Mouse (Mus musculus): Measurements from ENCODE around the gene Atxn1. TPM values are rescaled to one million over a fixed set of nuclear protein-coding genes. Genes with fewer than 3 reads are reported as not detected.

Gene Atxn1
- polyA plus RNA-seq, 1 experiment from 2014 or later, result 8.3 TPM

DNA sequence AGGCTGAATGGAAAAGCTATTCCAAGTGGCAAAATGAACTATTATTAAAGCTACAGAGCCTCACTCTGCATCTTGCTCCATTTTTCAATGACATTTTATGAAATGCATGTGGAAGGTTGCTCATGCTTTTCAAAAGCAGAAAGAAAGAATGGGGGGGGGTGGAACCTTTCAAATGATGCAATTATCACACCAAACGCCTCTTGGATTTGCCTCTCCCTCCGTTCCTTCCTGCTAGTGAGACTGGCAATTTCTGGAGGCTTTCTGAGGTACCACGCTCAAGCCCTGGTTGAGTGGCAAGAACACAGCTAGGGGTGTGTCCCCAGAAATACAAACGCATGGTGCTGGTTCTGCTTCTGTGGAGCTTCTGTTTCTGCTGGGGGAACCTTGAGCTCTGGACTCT is 60.4 kb downstream of the Atxn1 start:
- no peaks in the 10 kb centered on the region for H3K27me3 ChIP-seq
- in situ Hi-C loops (cut with MboI; ENCODE audit: low pct_unique_long_range_greater_than_20kb), result no loop called here
- ATAC-seq (no peak), DNase-seq (ENCODE audit: low read depth, low spot score) (no peak)
- TF ChIP-seq CTCF (IDR thresholded peaks at IDR 0.05), result no peak
- CTCF ChIA-PET, result no interaction called here
- POLR2A ChIA-PET, result no interaction called here

DNA sequence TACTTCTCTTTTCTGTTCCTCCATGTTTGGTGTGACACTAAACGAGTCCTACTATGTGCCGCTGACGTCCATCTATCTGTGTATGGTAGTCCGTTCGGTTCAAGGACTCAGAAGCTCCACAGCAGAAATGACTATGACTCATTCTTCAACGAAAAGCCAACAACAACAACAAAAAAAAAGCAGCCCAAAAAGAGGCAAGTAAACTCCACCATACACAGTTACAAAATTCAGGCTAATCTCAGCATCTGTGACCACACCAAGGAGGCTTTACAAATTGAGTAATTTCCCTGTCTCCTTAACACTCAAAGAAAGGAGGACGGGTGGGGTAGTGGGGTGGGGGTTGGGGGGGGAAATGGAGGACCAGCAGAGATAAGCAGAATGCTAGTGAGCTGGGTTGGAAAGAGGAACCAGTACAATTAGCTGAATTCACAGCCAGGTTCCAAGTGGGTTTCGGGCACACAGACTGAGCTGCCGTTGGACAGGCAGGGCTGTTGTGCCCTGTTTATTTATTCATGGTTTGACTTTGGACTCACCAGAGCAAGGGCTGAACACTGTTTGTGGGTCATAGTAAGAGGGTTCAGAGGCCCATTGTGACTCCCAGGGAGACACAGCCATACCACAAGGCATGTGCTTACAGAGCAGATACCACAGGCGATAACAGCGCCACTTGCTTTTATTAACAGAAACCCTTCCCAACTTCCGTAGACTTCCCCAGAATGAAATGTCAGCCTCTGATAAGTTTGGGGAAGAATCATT is 61.1 kb downstream of the Atxn1 start:
- TF ChIP-seq CTCF (IDR thresholded peaks at IDR 0.05), result no peak
- ATAC-seq (no peak), DNase-seq (ENCODE audit: low read depth, low spot score) (no peak)
- in situ Hi-C loops (cut with MboI; ENCODE audit: low pct_unique_long_range_greater_than_20kb), result no loop called here
- ChIA-PET CTCF (no interaction called here), POLR2A (interaction anchor here (0.5 kb wide), 1 partner anchor 21 kb away, joined by 3 read pairs; no protein-coding TSS in a partner anchor)
- no peaks in the 10 kb centered on the region for H3K27me3 ChIP-seq

DNA sequence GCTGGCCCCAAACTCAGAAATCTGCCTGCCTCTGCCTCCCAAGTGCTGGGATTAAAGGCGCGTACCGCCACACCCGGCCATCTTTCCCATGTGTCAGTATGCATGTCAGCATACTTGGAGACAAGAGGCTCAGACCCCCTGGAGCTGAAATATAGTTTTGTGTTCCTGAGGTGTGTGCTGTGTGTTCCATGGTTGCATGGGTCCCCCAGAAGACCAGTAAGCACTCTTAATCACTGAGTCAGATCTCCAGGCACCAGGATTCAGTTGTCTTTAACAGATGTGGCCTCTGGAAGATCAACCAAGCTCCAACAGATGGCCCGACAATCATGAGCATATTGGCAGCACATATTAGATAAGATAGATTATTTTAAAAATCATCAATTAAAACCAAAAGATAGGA is 62.4 kb downstream of the Atxn1 start:
- TF ChIP-seq CTCF (IDR thresholded peaks at IDR 0.05), result no peak
- POLR2A ChIA-PET, result no interaction called here

GRCm38 (mm10) chr13:45900776-45901175 is 64.0 kb downstream of the Atxn1 start:
- no peak for DNase-seq (ENCODE audit: low read depth, low spot score)
- no peak for TF ChIP-seq CTCF (IDR thresholded peaks at IDR 0.05)
- no peak for ATAC-seq
- POLR2A ChIA-PET, result no interaction called here
- in situ Hi-C loops (cut with MboI; ENCODE audit: low pct_unique_long_range_greater_than_20kb), result no loop called here
- H3K27me3 ChIP-seq, result no peaks in the 10 kb centered on the region
- CTCF ChIA-PET, result no interaction called here

More for the DNA sequence above, 62.4 kb downstream of the Atxn1 start:
- in situ Hi-C loops (cut with MboI; ENCODE audit: low pct_unique_long_range_greater_than_20kb), result no loop called here
- CTCF ChIA-PET, result interaction anchor here (1.4 kb wide), 1 partner anchor 16 kb away, joined by 4 read pairs; no protein-coding TSS in a partner anchor
- DNase-seq (ENCODE audit: low read depth, low spot score) (no peak), ATAC-seq (no peak)
- H3K27me3 ChIP-seq, result no peaks in the 10 kb centered on the region

- TF ChIP-seq CTCF (IDR thresholded peaks at IDR 0.05), result no peak
- ChIA-PET POLR2A (interaction anchor here (1.1 kb wide), 1 partner anchor 9 kb away, joined by 3 read pairs; no protein-coding TSS in a partner anchor), CTCF (interaction anchor here (1.0 kb wide), 1 partner anchor 14 kb away, joined by 5 read pairs; no protein-coding TSS in a partner anchor)
- ATAC-seq (no peak), DNase-seq (ENCODE audit: low read depth, low spot score) (no peak)
- H3K27me3 ChIP-seq, result no peaks in the 10 kb centered on the region
- in situ Hi-C loops (cut with MboI; ENCODE audit: low pct_unique_long_range_greater_than_20kb), result no loop called here
Measured at GRCm38 (mm10) chr13:45897571-45897970, 67.2 kb downstream of the Atxn1 start.

GRCm38 (mm10) chr13:45894760-45895159 is 70.0 kb downstream of the Atxn1 start:
- TF ChIP-seq CTCF (IDR thresholded peaks at IDR 0.05), result no peak
- CTCF ChIA-PET, result no interaction called here
- POLR2A ChIA-PET, result no interaction called here
- H3K27me3 ChIP-seq, result no peaks in the 10 kb centered on the region
- in situ Hi-C loops (cut with MboI; ENCODE audit: low pct_unique_long_range_greater_than_20kb), result no loop called here
- no peak for DNase-seq (ENCODE audit: low read depth, low spot score)
- no peak for ATAC-seq

GRCm38 (mm10) chr13:45894234-45894633 is 70.6 kb downstream of the Atxn1 start:
- H3K27me3 ChIP-seq, result no peaks in the 10 kb centered on the region
- ATAC-seq, result no peak
- POLR2A ChIA-PET, result interaction anchor here (1.2 kb wide), 1 partner anchor 11 kb away, joined by 4 read pairs; no protein-coding TSS in a partner anchor
- DNase-seq (ENCODE audit: low read depth, low spot score), result no peak
- TF ChIP-seq CTCF (IDR thresholded peaks at IDR 0.05), result no peak
- CTCF ChIA-PET, result no interaction called here
- in situ Hi-C loops (cut with MboI; ENCODE audit: low pct_unique_long_range_greater_than_20kb), result no loop called here

- no peak for ATAC-seq
- H3K27me3 ChIP-seq, result no peaks in the 10 kb centered on the region
- no peak for TF ChIP-seq CTCF (IDR thresholded peaks at IDR 0.05)
- CTCF ChIA-PET, result interaction anchor here (1.9 kb wide), 1 partner anchor 9 kb away, joined by 5 read pairs; no protein-coding TSS in a partner anchor
- no peak for DNase-seq (ENCODE audit: low read depth, low spot score)
- in situ Hi-C loops (cut with MboI; ENCODE audit: low pct_unique_long_range_greater_than_20kb), result no loop called here
- POLR2A ChIA-PET, result no interaction called here
Measured at GRCm38 (mm10) chr13:45891073-45891472, 73.7 kb downstream of the Atxn1 start.

- H3K27me3 ChIP-seq, result no peaks in the 10 kb centered on the region
- ATAC-seq (no peak), DNase-seq (ENCODE audit: low read depth, low spot score) (no peak)
- ChIA-PET CTCF (interaction anchor here (1.0 kb wide), 1 partner anchor 13 kb away, joined by 3 read pairs; no protein-coding TSS in a partner anchor), POLR2A (no interaction called here)
- in situ Hi-C loops (cut with MboI; ENCODE audit: low pct_unique_long_range_greater_than_20kb), result no loop called here
- no peak for TF ChIP-seq CTCF (IDR thresholded peaks at IDR 0.05)
Measured at GRCm38 (mm10) chr13:45888953-45889749, 75.7 kb downstream of the Atxn1 start.

GRCm38 (mm10) chr13:45884878-45885277 is 79.9 kb downstream of the Atxn1 start:
- DNase-seq (ENCODE audit: low read depth, low spot score) (no peak), ATAC-seq (no peak)
- no peak for TF ChIP-seq CTCF (IDR thresholded peaks at IDR 0.05)
- no peaks in the 10 kb centered on the region for H3K27me3 ChIP-seq
- ChIA-PET CTCF (interaction anchor here (1.0 to 1.5 kb wide), 3 partner anchors 23 to 68 kb away, joined by 3 read pairs; no protein-coding TSS in a partner anchor), POLR2A (no interaction called here)
- in situ Hi-C loops (cut with MboI; ENCODE audit: low pct_unique_long_range_greater_than_20kb), result no loop called here

Data from Patski (cell line).